Comparison of ENCODE assay signal across 23 mouse cellular contexts in the genomic region with DNA sequence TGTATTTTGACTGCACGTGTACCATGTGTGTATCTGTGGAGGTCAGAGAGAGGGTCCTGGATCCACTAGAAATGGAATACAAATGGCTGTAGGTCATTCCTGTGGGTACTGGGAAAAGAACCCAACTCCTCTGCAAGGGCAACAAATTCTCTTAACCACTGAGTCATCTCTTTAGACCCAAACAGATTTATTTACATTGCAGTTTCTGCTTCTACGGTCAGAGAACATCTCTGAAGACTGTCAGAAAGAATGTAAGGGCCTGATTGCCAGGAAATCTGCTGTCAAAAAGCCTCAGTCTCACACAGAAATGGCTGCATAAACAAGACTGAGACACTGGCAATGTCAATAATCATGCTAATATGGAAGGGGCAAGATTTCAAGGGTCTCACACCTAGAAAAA. TPM values are rescaled to one million over a fixed set of nuclear protein-coding genes. Genes with fewer than 3 reads are reported as not detected.
DNase-seq lines count a peak whose midpoint lies in the region; ATAC-seq and TF ChIP-seq lines count a peak whose summit lies in the region.
"Had no signal": no experiment of that assay in that cellular context is flagged by ENCODE, and none has a peak within 500 bp of the region (broad histone marks: within the 10 kb centered on the region; RNA-seq: fewer than 3 reads in every experiment).

No protein-coding gene starts in this region.

- peaks cover 2% of the 10 kb centered on the region; the same call in 1 of the 2 replicates for H3K79me2 ChIP-seq in CH12.LX (replicated peaks; ENCODE audit: control insufficient read depth, extremely low read depth, insufficient read depth, poor library complexity, severe bottlenecking)

- no peak for ATAC-seq in hindbrain, embryonic 16.5 days
- ATAC-seq: CD4-positive, CD25-positive, alpha-beta regulatory T cell, adult 4 months; forebrain, embryonic 14.5 days; forebrain, embryonic 16.5 days had no signal

- H3K9me3 ChIP-seq in CH12.LX (replicated peaks; ENCODE audit: low read length) = no peaks in the 10 kb centered on the region
- no peaks in the 10 kb centered on the region for H3K9me3 ChIP-seq in hindbrain, embryonic 16.5 days (ENCODE audit: control insufficient read depth, low read length)
- H3K9me3 ChIP-seq: embryonic facial prominence, embryonic 13.5 days; embryonic facial prominence, embryonic 15.5 days; forebrain, embryonic 10.5 days; forebrain, embryonic 12.5 days had no signal

- no peak for TF ChIP-seq POLR2A in CH12.LX (IDR thresholded peaks at IDR 0.05; ENCODE audit: low read depth, low read length)

- peak overlapping the region; percentile 39; the same call in 1 of the 2 replicates for H3K9ac ChIP-seq in CH12.LX (ENCODE audit: insufficient read depth, low read depth)
- H3K9ac ChIP-seq in hindbrain, embryonic 16.5 days (ENCODE audit: low read depth, low read length) = no peak overlapping the region
- H3K9ac ChIP-seq: embryonic facial prominence, embryonic 13.5 days; embryonic facial prominence, embryonic 15.5 days; forebrain, embryonic 12.5 days had no signal

- no peak overlapping the region for H3K4me3 ChIP-seq in CH12.LX (replicated peaks in 1 of 3; ENCODE audit: low read depth in 2 of 3, low read length in 2 of 3, poor library complexity in 1 of 3)
- no peak overlapping the region for H3K4me3 ChIP-seq in hindbrain, embryonic 16.5 days (ENCODE audit: low read length)
- H3K4me3 ChIP-seq: embryonic facial prominence, embryonic 13.5 days; embryonic facial prominence, embryonic 15.5 days; erythroblast, embryonic 14.5 days; forebrain, embryonic 10.5 days; forebrain, embryonic 12.5 days had no signal

- no peaks in the 10 kb centered on the region for H3K36me3 ChIP-seq in CH12.LX (replicated peaks in 1 of 2; ENCODE audit: control insufficient read depth in 1 of 2, insufficient read depth in 1 of 2, low read length in 1 of 2)
- no peaks in the 10 kb centered on the region for H3K36me3 ChIP-seq in hindbrain, embryonic 16.5 days (ENCODE audit: control insufficient read depth, insufficient read depth, low read length)
- H3K36me3 ChIP-seq: embryonic facial prominence, embryonic 13.5 days; embryonic facial prominence, embryonic 15.5 days; forebrain, embryonic 10.5 days; forebrain, embryonic 12.5 days had no signal

- in situ Hi-C loops in CH12.LX (cut with MboI; ENCODE audit: low pct_ligation_motif_present, low pct_unique_long_range_greater_than_20kb, low sequenced_read_pairs) = no loop called here

- H3K27me3 ChIP-seq in CH12.LX (replicated peaks) = no peaks in the 10 kb centered on the region
- no peaks in the 10 kb centered on the region for H3K27me3 ChIP-seq in hindbrain, embryonic 16.5 days (replicated peaks; ENCODE audit: control insufficient read depth, insufficient read depth, low read length)
- H3K27me3 ChIP-seq: embryonic facial prominence, embryonic 13.5 days; embryonic facial prominence, embryonic 15.5 days; forebrain, embryonic 12.5 days had no signal

- no peak for TF ChIP-seq RAD21 in CH12.LX (IDR thresholded peaks at IDR 0.05; ENCODE audit: low read depth, low read length)

- no peak for TF ChIP-seq CTCF in CH12.LX (conservative IDR thresholded peaks at IDR 0.05 in 1 of 2, IDR thresholded peaks at IDR 0.05 in 1 of 2; ENCODE audit: low read depth in 2 of 2, low read length in 2 of 2)

- peaks cover 15 to 40% of the 10 kb centered on the region in 2 experiments for H3K4me1 ChIP-seq in CH12.LX (ENCODE audit: control insufficient read depth in 1 of 2, insufficient read depth in 2 of 2)
- no peaks in the 10 kb centered on the region for H3K4me1 ChIP-seq in hindbrain, embryonic 16.5 days (ENCODE audit: control insufficient read depth, insufficient read depth, low read depth, low read length)
- H3K4me1 ChIP-seq: embryonic facial prominence, embryonic 13.5 days; embryonic facial prominence, embryonic 15.5 days; forebrain, embryonic 12.5 days had no signal

- peak; percentile 26 for DNase-seq in 3T3-L1 (ENCODE audit: low read depth, low spot score)
- no peak for DNase-seq in CH12.LX (ENCODE audit: extremely low read depth)
- peak; percentile 69 for DNase-seq in NIH3T3 (ENCODE audit: low read depth)
- DNase-seq in thymus, postnatal 4 days = no peak
- DNase-seq: adrenal gland, adult 2 months; adrenal gland, postnatal 10 days; adrenal gland, postnatal 25 days; cerebellum, adult 11 months; cerebellum, adult 18-20 months; cerebellum, adult 8-10 months; cerebellum, adult 9-11 months; cerebellum, postnatal 14 days; cerebellum, postnatal 36 days; embryo, embryonic 11 days had no signal

- 83% methylated on average over 2 of the region's 2 CpGs for WGBS in hindbrain, embryonic 16.5 days

- H3K4me2 ChIP-seq in CH12.LX (ENCODE audit: insufficient read depth, low read depth, poor library complexity, severe bottlenecking) = peak overlapping the region; percentile 6; the same call in 1 of the 2 replicates
- no peak overlapping the region for H3K4me2 ChIP-seq in hindbrain, embryonic 16.5 days (ENCODE audit: low read length)
- H3K4me2 ChIP-seq: embryonic facial prominence, embryonic 13.5 days; embryonic facial prominence, embryonic 15.5 days; forebrain, embryonic 12.5 days had no signal

- TF ChIP-seq EP300 in CH12.LX (IDR thresholded peaks at IDR 0.05; ENCODE audit: low read length) = no peak

- 0 out of 2 replicates have a peak overlapping the region, but pooled peaks have one; percentile 4 for H3K27ac ChIP-seq in CH12.LX (ENCODE audit: insufficient read depth, low read depth)
- H3K27ac ChIP-seq in hindbrain, embryonic 16.5 days (ENCODE audit: low read depth, low read length) = no peak overlapping the region
- H3K27ac ChIP-seq: embryonic facial prominence, embryonic 13.5 days; embryonic facial prominence, embryonic 15.5 days; forebrain, embryonic 10.5 days; forebrain, embryonic 12.5 days had no signal

- dilution Hi-C loops in CH12.LX (cut with MboI; ENCODE audit: extremely low pct_ligation_motif_present, extremely low pct_unique_long_range_greater_than_20kb, low sequenced_read_pairs) = no loop called here

TF ChIP-seq in CH12.LX, 34 proteins besides CTCF, POLR2A, EP300 and RAD21:
- no peak for TF ChIP-seq ZKSCAN1 (IDR thresholded peaks at IDR 0.05; ENCODE audit: borderline replicate concordance, low read depth, low read length)
- no peak for TF ChIP-seq NELFE (IDR thresholded peaks at IDR 0.05; ENCODE audit: low read depth, low read length)
- no peak for TF ChIP-seq UBTF (IDR thresholded peaks at IDR 0.05; ENCODE audit: low read depth, low read length)
- no peak for TF ChIP-seq MAZ (IDR thresholded peaks at IDR 0.05; ENCODE audit: low read depth, low read length)
- no peak for TF ChIP-seq TCF12 (IDR thresholded peaks at IDR 0.05; ENCODE audit: low read depth, low read length)

RNA-seq across cellular contexts. Expression of a gene that starts 51.0 kb away (rescaled TPM):
- 10.7 and 14.4 TPM in 2 replicates for total RNA-seq in CH12.LX (2012; rRNA removed)
- 2.0 and 2.4 TPM in 2 replicates for total RNA-seq in CH12.LX (2014; rRNA removed)
- 8.9 and 10.1 TPM in 2 replicates for polyA plus RNA-seq in CH12.LX (2012; ENCODE audit: insufficient read length, low read depth)
- 47.6 and 56.9 TPM in 2 replicates for polyA plus RNA-seq in hindbrain, embryonic 16.5 days (2015; fragmentation: Nextera tagmentation; extraction: Ambion mirVana)

Comparison
In these comparisons a context has a peak if more than half of its experiments do, and no peak if none do; other contexts are left out.
1. DNase-seq: peak in 3T3-L1 (single experiment) and NIH3T3 (single experiment); none in CH12.LX (single experiment) and thymus, postnatal 4 days (single experiment).